Mouse (Mus musculus): ENCODE results near the gene Smoc2. TPM values are rescaled to one million over a fixed set of nuclear protein-coding genes. Genes with fewer than 3 reads are reported as not detected.

Gene Smoc2
- total and polyA plus RNA-seq, 3 experiments, result 36.5 to 55.4 (median 54.9) TPM

DNA sequence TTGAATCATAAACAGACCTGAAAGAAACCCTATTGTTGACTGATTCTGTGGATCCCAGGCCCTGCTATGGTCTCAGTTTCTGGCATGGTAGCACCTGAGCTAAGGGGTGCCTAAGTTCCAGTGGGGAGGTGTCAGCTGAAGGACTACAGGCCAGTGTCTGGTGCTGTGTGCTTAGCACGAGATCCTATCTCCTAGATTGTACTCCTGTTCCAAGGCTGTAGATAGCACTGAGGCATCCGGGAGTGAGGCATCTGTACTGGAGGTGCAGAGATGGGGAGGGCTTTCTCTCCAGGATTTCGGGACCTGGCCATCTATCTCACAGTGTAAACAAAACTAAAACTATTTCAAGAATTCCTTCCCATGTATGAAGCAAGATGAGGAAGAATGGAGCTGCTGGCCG is 38.1 kb downstream of the Smoc2 start:
- H3K36me3 ChIP-seq (ENCODE audit: control insufficient read depth, insufficient read depth, low read length), result no peaks in the 10 kb centered on the region
- no peak overlapping the region for H3K4me3 ChIP-seq
- intact Hi-C loops (cut with DNase I), result no loop called here
- no peak for DNase-seq
- H3K79me2 ChIP-seq (replicated peaks; ENCODE audit: control insufficient read depth, insufficient read depth, low read length), result no peaks in the 10 kb centered on the region
- TF ChIP-seq EP300 (IDR thresholded peaks at IDR 0.05; ENCODE audit: insufficient read depth, low read depth, low read length) (no peak), CTCF (IDR thresholded peaks at IDR 0.05) (no peak), POLR2A (IDR thresholded peaks at IDR 0.05; ENCODE audit: insufficient read depth, low read depth, low read length) (no peak)
- H3K27me3 ChIP-seq (ENCODE audit: control insufficient read depth, insufficient read depth, low read length), result no peaks in the 10 kb centered on the region
- H3K4me1 ChIP-seq (ENCODE audit: control insufficient read depth, insufficient read depth, low read length), result no peaks in the 10 kb centered on the region
- 38% methylated on average over 4 of the region's 4 CpGs for WGBS
- no peak overlapping the region for H3K27ac ChIP-seq
- H3K9ac ChIP-seq (ENCODE audit: low read depth, low read length), result no peak overlapping the region

DNA sequence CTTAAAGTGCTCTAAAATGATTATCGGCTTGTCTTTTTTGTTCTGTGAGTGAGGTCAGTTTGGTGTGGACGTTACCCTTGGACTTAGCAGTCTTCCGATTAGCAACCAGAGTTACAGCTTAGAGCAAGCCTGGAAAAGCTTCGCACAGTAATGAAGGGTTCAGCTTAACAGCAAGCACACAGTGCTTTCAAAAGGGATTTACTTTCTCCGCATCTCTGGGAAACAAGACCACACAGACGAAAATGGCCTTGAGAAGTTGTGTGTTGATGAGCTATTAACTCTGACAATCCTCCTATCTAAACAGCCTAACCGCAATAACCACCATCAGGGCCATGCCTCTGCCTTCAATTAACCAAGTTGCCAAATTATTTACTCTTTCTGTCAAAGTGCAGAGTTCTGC is 46.9 kb downstream of the Smoc2 start:
- H3K27ac ChIP-seq, result no peak overlapping the region
- no peak for DNase-seq
- no peak overlapping the region for H3K4me3 ChIP-seq
- TF ChIP-seq POLR2A (IDR thresholded peaks at IDR 0.05; ENCODE audit: insufficient read depth, low read depth, low read length), result no peak
- no peak for TF ChIP-seq EP300 (IDR thresholded peaks at IDR 0.05; ENCODE audit: insufficient read depth, low read depth, low read length)
- no peak for TF ChIP-seq CTCF (IDR thresholded peaks at IDR 0.05)
- H3K9ac ChIP-seq (ENCODE audit: low read depth, low read length), result no peak overlapping the region
- no peaks in the 10 kb centered on the region for H3K27me3 ChIP-seq (ENCODE audit: control insufficient read depth, insufficient read depth, low read length)
- H3K4me1 ChIP-seq (ENCODE audit: control insufficient read depth, insufficient read depth, low read length), result no peaks in the 10 kb centered on the region
- intact Hi-C loops (cut with DNase I), result no loop called here
- H3K79me2 ChIP-seq (replicated peaks; ENCODE audit: control insufficient read depth, insufficient read depth, low read length), result no peaks in the 10 kb centered on the region
- 85% methylated on average over 7 of the region's 7 CpGs for WGBS
- no peaks in the 10 kb centered on the region for H3K36me3 ChIP-seq (ENCODE audit: control insufficient read depth, insufficient read depth, low read length)

DNA sequence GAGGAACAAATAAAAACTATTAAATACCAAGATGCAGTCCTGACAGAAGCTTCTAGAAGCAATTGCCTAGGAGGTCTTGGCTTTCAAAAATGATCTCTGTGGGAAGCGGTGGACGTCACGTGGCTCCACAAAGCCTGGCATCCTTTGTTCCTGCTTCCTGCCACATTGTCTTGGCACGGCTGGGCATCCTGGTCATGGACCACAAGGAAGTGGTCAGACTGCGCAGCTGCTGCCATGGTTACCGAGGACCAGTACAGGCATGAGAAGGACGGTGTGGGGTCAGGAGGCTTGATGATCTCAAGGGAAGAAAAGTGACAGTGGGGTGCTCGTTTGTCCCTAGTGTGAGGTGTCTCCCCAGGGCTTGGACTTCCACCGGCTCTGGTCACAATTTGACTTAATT is 48.7 kb downstream of the Smoc2 start:
- 65% methylated on average over 9 of the region's 9 CpGs for WGBS
- TF ChIP-seq POLR2A (IDR thresholded peaks at IDR 0.05; ENCODE audit: insufficient read depth, low read depth, low read length) (no peak), EP300 (IDR thresholded peaks at IDR 0.05; ENCODE audit: insufficient read depth, low read depth, low read length) (no peak), CTCF (IDR thresholded peaks at IDR 0.05) (no peak)
- H3K4me3 ChIP-seq, result no peak overlapping the region
- DNase-seq, result no peak
- no peak overlapping the region for H3K9ac ChIP-seq (ENCODE audit: low read depth, low read length)
- H3K4me1 ChIP-seq (ENCODE audit: control insufficient read depth, insufficient read depth, low read length), result no peaks in the 10 kb centered on the region
- H3K27ac ChIP-seq, result no peak overlapping the region
- no peaks in the 10 kb centered on the region for H3K27me3 ChIP-seq (ENCODE audit: control insufficient read depth, insufficient read depth, low read length)
- no peaks in the 10 kb centered on the region for H3K36me3 ChIP-seq (ENCODE audit: control insufficient read depth, insufficient read depth, low read length)
- intact Hi-C loops (cut with DNase I), result no loop called here
- no peaks in the 10 kb centered on the region for H3K79me2 ChIP-seq (replicated peaks; ENCODE audit: control insufficient read depth, insufficient read depth, low read length)

- Histone ChIP-seq H3K27me3 (ENCODE audit: control insufficient read depth, insufficient read depth, low read length) (no peaks in the 10 kb centered on the region), H3K4me1 (ENCODE audit: control insufficient read depth, insufficient read depth, low read length) (no peaks in the 10 kb centered on the region), H3K36me3 (ENCODE audit: control insufficient read depth, insufficient read depth, low read length) (no peaks in the 10 kb centered on the region), H3K9ac (ENCODE audit: low read depth, low read length) (no peak overlapping the region), H3K27ac (no peak overlapping the region), H3K4me3 (no peak overlapping the region), H3K79me2 (replicated peaks; ENCODE audit: control insufficient read depth, insufficient read depth, low read length) (no peaks in the 10 kb centered on the region)
- WGBS, result 91% methylated on average over 7 of the region's 7 CpGs
- intact Hi-C loops (cut with DNase I), result no loop called here
- DNase-seq, result no peak
- TF ChIP-seq POLR2A (IDR thresholded peaks at IDR 0.05; ENCODE audit: insufficient read depth, low read depth, low read length) (no peak), EP300 (IDR thresholded peaks at IDR 0.05; ENCODE audit: insufficient read depth, low read depth, low read length) (no peak), CTCF (IDR thresholded peaks at IDR 0.05) (no peak)
Observed at GRCm38 (mm10) chr17:14330498-14330897, 51.2 kb downstream of the Smoc2 start.

DNA sequence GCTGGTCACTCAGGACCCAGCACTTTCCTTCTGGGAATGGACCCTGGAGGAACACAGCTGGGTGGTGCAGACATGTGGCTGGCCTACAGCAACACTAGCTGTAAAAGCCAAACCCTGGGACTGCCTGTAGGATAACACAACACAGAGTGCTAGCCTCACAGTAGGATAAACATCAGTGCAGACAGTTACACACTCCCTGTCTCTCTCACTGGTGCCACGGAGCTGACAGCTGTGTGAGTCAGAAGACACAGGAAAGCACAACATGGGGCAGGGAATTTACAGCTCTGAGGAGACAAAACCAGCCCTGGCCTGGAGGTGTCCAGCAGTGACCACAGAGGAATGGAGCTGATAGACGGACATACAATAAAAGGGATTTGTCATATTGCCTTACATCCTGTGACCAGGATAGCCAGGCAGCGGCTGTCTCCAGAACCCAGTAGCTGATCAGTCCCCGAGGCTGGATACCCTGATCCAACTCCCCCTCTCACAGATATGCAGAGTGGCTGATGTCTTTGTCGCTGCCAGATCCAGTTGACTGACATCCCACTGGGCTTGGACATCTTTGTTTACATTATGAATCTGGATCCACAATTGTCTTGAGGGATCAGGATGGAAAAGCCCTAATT is 60.7 kb downstream of the Smoc2 start:
- Histone ChIP-seq H3K4me3 (no peak overlapping the region), H3K9ac (ENCODE audit: low read depth, low read length) (no peak overlapping the region), H3K4me1 (ENCODE audit: control insufficient read depth, insufficient read depth, low read length) (no peaks in the 10 kb centered on the region), H3K27me3 (ENCODE audit: control insufficient read depth, insufficient read depth, low read length) (no peaks in the 10 kb centered on the region; the same call in 1 of the 2 replicates), H3K36me3 (ENCODE audit: control insufficient read depth, insufficient read depth, low read length) (no peaks in the 10 kb centered on the region), H3K27ac (no peak overlapping the region), H3K79me2 (replicated peaks; ENCODE audit: control insufficient read depth, insufficient read depth, low read length) (no peaks in the 10 kb centered on the region)
- DNase-seq, result no peak
- WGBS, result 37% methylated on average over 5 of the region's 5 CpGs
- TF ChIP-seq POLR2A (IDR thresholded peaks at IDR 0.05; ENCODE audit: insufficient read depth, low read depth, low read length) (no peak), EP300 (IDR thresholded peaks at IDR 0.05; ENCODE audit: insufficient read depth, low read depth, low read length) (no peak)
- intact Hi-C loops (cut with DNase I), result no loop called here

DNA sequence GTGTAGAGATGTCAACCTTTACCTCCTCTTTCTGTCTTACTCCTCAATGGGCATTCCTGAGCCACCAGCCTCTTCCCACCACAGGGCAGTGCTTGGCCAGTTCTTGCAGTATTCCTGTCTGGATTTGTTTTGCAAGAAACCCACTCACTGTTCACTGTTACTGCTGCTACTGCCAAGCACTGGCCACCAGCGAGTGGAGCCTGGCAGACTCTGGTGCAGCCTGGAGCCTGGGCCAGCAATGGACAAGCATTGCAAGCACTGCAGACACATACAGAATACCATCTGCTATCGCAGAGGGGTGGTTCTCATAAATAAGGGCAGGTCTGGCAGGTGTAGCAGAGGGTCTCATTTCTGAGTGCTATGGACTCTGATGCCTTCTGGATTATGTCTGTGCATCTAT is 61.4 kb downstream of the Smoc2 start:
- H3K4me1 ChIP-seq (ENCODE audit: control insufficient read depth, insufficient read depth, low read length), result no peaks in the 10 kb centered on the region
- WGBS, result 79% methylated on average over 2 of the region's 2 CpGs
- no peak overlapping the region for H3K4me3 ChIP-seq
- no peaks in the 10 kb centered on the region for H3K79me2 ChIP-seq (replicated peaks; ENCODE audit: control insufficient read depth, insufficient read depth, low read length)
- intact Hi-C loops (cut with DNase I), result no loop called here
- no peak for TF ChIP-seq EP300 (IDR thresholded peaks at IDR 0.05; ENCODE audit: insufficient read depth, low read depth, low read length)
- TF ChIP-seq POLR2A (IDR thresholded peaks at IDR 0.05; ENCODE audit: insufficient read depth, low read depth, low read length), result no peak
- no peak for TF ChIP-seq CTCF (IDR thresholded peaks at IDR 0.05)
- no peak overlapping the region for H3K9ac ChIP-seq (ENCODE audit: low read depth, low read length)
- DNase-seq, result no peak
- H3K36me3 ChIP-seq (ENCODE audit: control insufficient read depth, insufficient read depth, low read length), result no peaks in the 10 kb centered on the region
- H3K27ac ChIP-seq, result no peak overlapping the region
- no peaks in the 10 kb centered on the region; the same call in 1 of the 2 replicates for H3K27me3 ChIP-seq (ENCODE audit: control insufficient read depth, insufficient read depth, low read length)
